Mouse (Mus musculus) limb, embryonic 14.5 days (tissue): Measurements from ENCODE around the gene Ckap2l. TPM values are rescaled to one million over a fixed set of nuclear protein-coding genes. Genes with fewer than 3 reads are reported as not detected.

Experiments
- ATAC-seq: fragments of 200-750 bp; cut with Nextera tagmentation; 2 replicates; pipeline ENCODE4 v1.8.0; 2017; ENCODE audit warnings: low read depth, moderate number of reproducible peaks, moderate TSS enrichment; ENCODE audit not compliant: low FRiP score
- DNase-seq: peaks from one replicate; pipeline ENCODE4 v3.0.0-alpha.2; 2015; ENCODE audit warnings: low spot score
- H3K27ac ChIP-seq: fragments of 300-500 bp; sonication (generic); replicated peaks from 2 replicates; pipeline ENCODE4 v1.5.1; 2014; ENCODE audit warnings: low read depth, mild to moderate bottlenecking, low read length, moderate library complexity, mixed read lengths
- H3K27me3 ChIP-seq: fragments of 300-500 bp; sonication (generic); 2 replicates; pipeline ENCODE4 v1.6.1; 2014; ENCODE audit warnings: low read length, mixed read lengths; ENCODE audit not compliant: control insufficient read depth, insufficient read depth
- H3K36me3 ChIP-seq: fragments of 300-500 bp; sonication (generic); 2 replicates; pipeline ENCODE4 v1.6.1; 2014; ENCODE audit warnings: mild to moderate bottlenecking, low read length, moderate library complexity, mixed read lengths; ENCODE audit not compliant: control insufficient read depth, insufficient read depth
- H3K4me1 ChIP-seq: fragments of 300-500 bp; sonication (generic); 2 replicates; pipeline ENCODE4 v1.6.1; 2014; ENCODE audit warnings: antibody characterized with exemption, low read length, mixed read lengths; ENCODE audit not compliant: control insufficient read depth, insufficient read depth
- H3K4me2 ChIP-seq: fragments of 300-500 bp; sonication (generic); replicated peaks from 2 replicates; pipeline ENCODE4 v1.6.1; 2014; ENCODE audit warnings: low read depth, mild to moderate bottlenecking, low read length, moderate library complexity; ENCODE audit not compliant: severe bottlenecking
- H3K4me3 ChIP-seq: fragments of 300-500 bp; sonication (generic); replicated peaks from 2 replicates; pipeline ENCODE4 v1.5.1; 2014; ENCODE audit warnings: low read length
- H3K9ac ChIP-seq: fragments of 300-500 bp; sonication (generic); 2 replicates; pipeline ENCODE4 v1.6.1; 2014; ENCODE audit warnings: mild to moderate bottlenecking, low read depth, low read length, moderate library complexity; ENCODE audit not compliant: severe bottlenecking
- H3K9me3 ChIP-seq: fragments of 300-500 bp; sonication (generic); 2 replicates; pipeline ENCODE4 v1.6.1; 2016; ENCODE audit warnings: low read length; ENCODE audit not compliant: control insufficient read depth
- POLR2A ChIP-seq: fragments of 200-500 bp; IDR thresholded peaks from 2 replicates; pipeline ENCODE4 v1.8.0; 2012; ENCODE audit warnings: inconsistent platforms, mild to moderate bottlenecking, moderate library complexity, borderline replicate concordance; ENCODE audit not compliant: insufficient read depth, insufficient read length; ENCODE audit errors: extremely low read depth
- WGBS: fragments of 180-500 bp; shearing (Covaris S2); extraction: QIAGEN DNeasy Blood & Tissue Kit; methylation state at CpG from one replicate; pipeline ENCODE4 v1.1.7; 2014; 5-methylcytosine and 5-hydroxymethylcytosine counted together
- polyA plus RNA-seq, 2 experiments: library from polyadenylated mRNA; depleted of rRNA in 1 of 2; stranded (reverse) in 1 of 2; unstranded in 1 of 2; fragments of >200 nt; fragmentation: Nextera tagmentation in 1 of 2; extraction: Ambion mirVana in 1 of 2; gene quantifications; 2 replicates each; pipeline versions ENCODE4 v1.2.1 to v1.2.3; 2012 to 2014

Ckap2l gene
- polyA plus RNA-seq, 2 experiments = 18.1 to 49.8 TPM

GRCm38 (mm10) chr2:129243005-129243404, 54.0 kb downstream of the Ckap2l start:
- no peaks in the 10 kb centered on the region for H3K27me3 ChIP-seq
- no peak overlapping the region for H3K4me2 ChIP-seq
- H3K9me3 ChIP-seq = no peaks in the 10 kb centered on the region
- TF ChIP-seq POLR2A = no peak
- H3K36me3 ChIP-seq = no peaks in the 10 kb centered on the region
- DNase-seq (no peak), ATAC-seq (no peak)
- H3K4me3 ChIP-seq = no peak overlapping the region
- H3K9ac ChIP-seq = no peak overlapping the region
- H3K4me1 ChIP-seq = no peaks in the 10 kb centered on the region
- WGBS = 88% methylated on average over 4 of the region's 4 CpGs
- no peak overlapping the region for H3K27ac ChIP-seq

- Histone ChIP-seq H3K4me3 (no peak overlapping the region), H3K9ac (no peak overlapping the region), H3K4me2 (no peak overlapping the region), H3K27ac (no peak overlapping the region), H3K4me1 (no peaks in the 10 kb centered on the region), H3K27me3 (no peaks in the 10 kb centered on the region), H3K36me3 (no peaks in the 10 kb centered on the region), H3K9me3 (no peaks in the 10 kb centered on the region)
- ATAC-seq = no peak
- no peak for DNase-seq
- 51% methylated on average over 7 of the region's 7 CpGs for WGBS
- no peak for TF ChIP-seq POLR2A
Measured at GRCm38 (mm10) chr2:129241845-129242833, 54.9 kb downstream of the Ckap2l start.

- DNase-seq = no peak
- Histone ChIP-seq H3K9me3 (no peaks in the 10 kb centered on the region), H3K4me3 (no peak overlapping the region), H3K27ac (no peak overlapping the region), H3K9ac (no peak overlapping the region), H3K27me3 (no peaks in the 10 kb centered on the region), H3K36me3 (no peaks in the 10 kb centered on the region), H3K4me2 (no peak overlapping the region), H3K4me1 (no peaks in the 10 kb centered on the region)
- ATAC-seq = no peak
- WGBS = 65% methylated on average over 9 of the region's 9 CpGs
- no peak for TF ChIP-seq POLR2A
Measured at GRCm38 (mm10) chr2:129240726-129241432, 56.1 kb downstream of the Ckap2l start.

GRCm38 (mm10) chr2:129236526-129236925, 60.5 kb downstream of the Ckap2l start:
- Histone ChIP-seq H3K27ac (no peak overlapping the region), H3K4me1 (no peaks in the 10 kb centered on the region), H3K36me3 (no peaks in the 10 kb centered on the region), H3K9me3 (no peaks in the 10 kb centered on the region), H3K9ac (no peak overlapping the region), H3K27me3 (no peaks in the 10 kb centered on the region), H3K4me3 (no peak overlapping the region), H3K4me2 (no peak overlapping the region)
- 68% methylated on average over 4 of the region's 4 CpGs for WGBS
- ATAC-seq (no peak), DNase-seq (no peak)
- no peak for TF ChIP-seq POLR2A

GRCm38 (mm10) chr2:129234731-129235130, 62.3 kb downstream of the Ckap2l start:
- Histone ChIP-seq H3K9ac (no peak overlapping the region), H3K4me1 (no peaks in the 10 kb centered on the region), H3K4me2 (no peak overlapping the region), H3K4me3 (no peak overlapping the region), H3K36me3 (no peaks in the 10 kb centered on the region), H3K27me3 (no peaks in the 10 kb centered on the region), H3K9me3 (no peaks in the 10 kb centered on the region), H3K27ac (no peak overlapping the region)
- ATAC-seq = no peak
- TF ChIP-seq POLR2A = no peak
- 71% methylated on average over 2 of the region's 2 CpGs for WGBS
- DNase-seq = no peak
